ENCODE assay signal across 8 mouse cellular contexts in the genomic region with DNA sequence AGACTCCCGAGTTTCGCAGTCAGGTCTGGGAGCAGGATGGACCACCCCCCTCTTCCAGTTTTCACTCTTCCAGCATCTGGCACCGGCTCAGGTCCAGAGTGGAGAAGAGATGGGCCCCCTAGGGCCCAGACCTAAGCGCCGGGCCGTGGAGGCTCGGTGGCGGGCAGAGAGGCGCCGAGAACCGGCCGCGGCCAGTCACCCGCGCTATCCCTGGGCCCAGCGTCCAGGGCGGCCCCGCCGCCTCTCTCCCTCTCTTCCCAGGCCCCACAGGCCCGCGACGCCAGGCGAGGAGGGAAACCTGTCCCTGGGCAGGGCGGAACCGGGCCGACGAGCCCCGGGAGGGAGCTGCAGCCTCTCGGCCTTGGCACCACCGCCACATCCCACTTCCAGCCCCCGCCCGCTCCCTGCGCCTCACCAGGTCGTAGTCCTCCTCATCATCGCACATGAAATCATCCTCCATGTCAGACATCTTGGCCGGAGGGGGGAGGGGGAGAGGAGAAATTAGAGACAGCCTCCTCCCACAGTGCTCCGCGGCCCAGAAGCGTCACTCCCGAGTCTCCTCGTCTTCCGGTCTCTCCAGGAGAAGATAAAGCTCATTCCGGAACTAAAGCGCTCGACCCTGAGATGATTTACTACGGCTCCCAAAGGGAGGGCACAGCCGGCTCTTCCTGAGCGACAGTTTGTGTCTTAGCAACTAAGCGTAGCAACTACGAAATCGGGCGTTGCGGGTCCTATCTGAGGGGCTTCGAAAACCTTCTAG. TPM values are rescaled to one million over a fixed set of nuclear protein-coding genes. Genes with fewer than 3 reads are reported as not detected.
DNase-seq lines count a peak whose midpoint lies in the region; ATAC-seq and TF ChIP-seq lines count a peak whose summit lies in the region.

A gene (plus strand): TSS at position 589 of the 760 bp plus-strand sequence.
A gene (minus strand): TSS at position 619 of the 760 bp plus-strand sequence.

- peaks cover 2% of the 10 kb centered on the region for H3K36me3 ChIP-seq in megakaryocyte, embryonic 14.5 days (replicated peaks; ENCODE audit: low read length)

- peak; percentile 88; the same call in 1 of the 2 replicates for TF ChIP-seq POLR2A in cortical plate, adult 2 months (IDR thresholded peaks at IDR 0.05; ENCODE audit: extremely low read depth, insufficient read depth, low read length)

- DNase-seq in gastrocnemius, adult 8-10 months (ENCODE audit: low spot score in 2 of 2): peak; percentile 90 to 91
- peak; percentile 70 for DNase-seq in hindlimb bud, embryonic 11.5 days (ENCODE audit: extremely low spot score, low read depth, low spot score)
- peak; percentile 85 to 96 for DNase-seq in left cerebral cortex, adult 8-10 months (ENCODE audit: low spot score in 2 of 2)
- peak; percentile 98 for DNase-seq in right cerebral cortex, postnatal 10 days (ENCODE audit: low spot score in 2 of 2)
- DNase-seq in urinary bladder, postnatal 25 days (ENCODE audit: low spot score): peak; percentile 84

- peak; percentile 99 for ATAC-seq in activated CD4-positive, CD25-positive, alpha-beta regulatory T cell, adult 4 months

- peak within 1 kb of the TSS; percentile 45; the same call in 1 of the 2 replicates for H3K27ac ChIP-seq in cortical plate, adult 2 months (ENCODE audit: insufficient read depth, low read length)

- H3K4me3 ChIP-seq in cortical plate, adult 2 months (ENCODE audit: insufficient read depth, low read length): peak within 1 kb of the TSS; percentile 80
- H3K4me3 ChIP-seq in megakaryocyte, embryonic 14.5 days (replicated peaks): peak within 1 kb of the TSS; percentile 94

- TF ChIP-seq CTCF in cortical plate, adult 2 months (IDR thresholded peaks at IDR 0.05; ENCODE audit: extremely low read depth, insufficient read depth, low read length): no peak

- H3K9me3 ChIP-seq in megakaryocyte, embryonic 14.5 days: no peaks in the 10 kb centered on the region

- H3K27me3 ChIP-seq in megakaryocyte, embryonic 14.5 days (replicated peaks): no peaks in the 10 kb centered on the region

- H3K4me1 ChIP-seq in cortical plate, adult 2 months (ENCODE audit: control insufficient read depth, insufficient read depth, low read length): no peaks in the 10 kb centered on the region; the same call in 1 of the 2 replicates
- H3K4me1 ChIP-seq in megakaryocyte, embryonic 14.5 days: peaks cover 32% of the 10 kb centered on the region

RNA-seq across cellular contexts. Expression of the first gene that starts in this region (rescaled TPM):
- polyA plus RNA-seq in activated CD4-positive, CD25-positive, alpha-beta regulatory T cell, adult 4 months (2017; shearing (Covaris generic)): 10 to 100 TPM; 73.0 to 74.2 TPM
- 19.6 and 20.5 TPM in 2 replicates for polyA plus RNA-seq in cortical plate, adult 2 months (2012; rRNA removed)
- 1 to 10 TPM; 2.2 to 4.0 (median 3.1) TPM for total RNA-seq in gastrocnemius, adult 8-10 months (2022)
- total RNA-seq in left cerebral cortex, adult 8-10 months (2022): 10 to 100 TPM; 29.2 to 34.3 (median 32.6) TPM
- 3.0 and 5.8 TPM in 2 replicates for polyA plus RNA-seq in megakaryocyte, embryonic 14.5 days (2012; ENCODE audit: insufficient read depth, low replicate concordance)

RNA-seq across cellular contexts. Expression of the second gene that starts in this region (rescaled TPM):
- polyA plus RNA-seq in activated CD4-positive, CD25-positive, alpha-beta regulatory T cell, adult 4 months (2017; shearing (Covaris generic)): 10 to 100 TPM; 93.4 to 95.7 TPM
- 60.1 and 71.0 TPM in 2 replicates for polyA plus RNA-seq in cortical plate, adult 2 months (2012; rRNA removed)
- total RNA-seq in gastrocnemius, adult 8-10 months (2022): 100 to 1,000 TPM in 2 of 4 experiments, 10 to 100 TPM in 2; 92.1 to 111 (median 103) TPM
- 100 to 1,000 TPM; 105 to 118 (median 108) TPM for total RNA-seq in left cerebral cortex, adult 8-10 months (2022)
- 2.3 TPM in 1 of 2 replicates, not detected in the other for polyA plus RNA-seq in megakaryocyte, embryonic 14.5 days (2012; ENCODE audit: insufficient read depth, low replicate concordance)

Comparison
In these comparisons a context has a peak if more than half of its experiments do, and no peak if none do; other contexts are left out.
1. Peak in every context shown above with its lines: DNase-seq, ATAC-seq, H3K4me3 ChIP-seq and H3K27ac ChIP-seq.
2. RNA of the first gene that starts in this region (total RNA-seq): 29.2 to 34.3 TPM in left cerebral cortex, adult 8-10 months; 2.2 to 4.0 TPM in gastrocnemius, adult 8-10 months; every median in the first group is over 4 times any median in the second.
3. RNA of the second gene that starts in this region (polyA plus RNA-seq): 93.4 to 95.7 TPM in activated CD4-positive, CD25-positive, alpha-beta regulatory T cell, adult 4 months and 60.1 to 71.0 TPM in cortical plate, adult 2 months; 2.3 TPM in megakaryocyte, embryonic 14.5 days; every median in the first group is over 10 times any median in the second.